Comparison of ENCODE assay signal across 9 mouse cellular contexts in genomic region chr7:109708961-109709382, GRCm38 (mm10). TPM values are rescaled to one million over a fixed set of nuclear protein-coding genes. Genes with fewer than 3 reads are reported as not detected.
DNase-seq lines count a peak whose midpoint lies in the region; ATAC-seq and TF ChIP-seq lines count a peak whose summit lies in the region.
"Had no signal": no experiment of that assay in that cellular context is flagged by ENCODE, and none has a peak within 500 bp of the region (broad histone marks: within the 10 kb centered on the region; RNA-seq: fewer than 3 reads in every experiment).

No protein-coding gene starts in this region.

- ATAC-seq in heart, embryonic 14.5 days (ENCODE audit: insufficient number of reproducible peaks, insufficient read depth, low FRiP score, low read depth): no peak
- peak; percentile 89 for ATAC-seq in limb, embryonic 14.5 days (ENCODE audit: low FRiP score, low read depth)
- no peak for ATAC-seq in megakaryocyte progenitor cell, adult 5-6 weeks (replicated peaks; ENCODE audit: poor library complexity)
- ATAC-seq in hindbrain, embryonic 12.5 days (ENCODE audit: low FRiP score): no peak

- no peak for TF ChIP-seq POLR2A in cortical plate, adult 2 months (IDR thresholded peaks at IDR 0.05; ENCODE audit: extremely low read depth, insufficient read depth, low read length)
- no peak for TF ChIP-seq POLR2A in limb, embryonic 14.5 days (IDR thresholded peaks at IDR 0.05; ENCODE audit: borderline replicate concordance, extremely low read depth, insufficient read depth, insufficient read length)

- WGBS in heart, embryonic 14.5 days: 10% methylated on average over 3 of the region's 3 CpGs
- WGBS in limb, embryonic 14.5 days: 18% methylated on average over 3 of the region's 3 CpGs
- 65% methylated on average over 3 of the region's 3 CpGs for WGBS in hindbrain, embryonic 12.5 days

- no peak for TF ChIP-seq CTCF in cortical plate, adult 2 months (IDR thresholded peaks at IDR 0.05; ENCODE audit: extremely low read depth, insufficient read depth, low read length)

- 0 out of 2 replicates have a peak overlapping the region, but pooled peaks have one; percentile 53 for H3K27ac ChIP-seq in cortical plate, adult 2 months (ENCODE audit: insufficient read depth, low read length)
- H3K27ac ChIP-seq in heart, embryonic 14.5 days (replicated peaks in 1 of 2; ENCODE audit: control insufficient read depth in 1 of 2, insufficient read depth in 1 of 2, low read depth in 2 of 2, low read length in 2 of 2): peak overlapping the region; percentile 82 to 91
- 0 out of 2 replicates have a peak overlapping the region, but pooled peaks have one; percentile 22 for H3K27ac ChIP-seq in limb, embryonic 14.5 days (replicated peaks; ENCODE audit: low read depth, low read length)
- H3K27ac ChIP-seq in hindbrain, embryonic 12.5 days: no peak overlapping the region

- no peaks in the 10 kb centered on the region for H3K27me3 ChIP-seq in heart, embryonic 14.5 days (ENCODE audit: control insufficient read depth, insufficient read depth, low read length)
- H3K27me3 ChIP-seq in limb, embryonic 14.5 days (ENCODE audit: control insufficient read depth, insufficient read depth, low read length): no peaks in the 10 kb centered on the region
- H3K27me3 ChIP-seq in hindbrain, embryonic 12.5 days: no peaks in the 10 kb centered on the region

- peaks cover 28% of the 10 kb centered on the region for H3K36me3 ChIP-seq in heart, embryonic 14.5 days (ENCODE audit: control insufficient read depth, insufficient read depth, low read length)
- peaks cover 25% of the 10 kb centered on the region for H3K36me3 ChIP-seq in limb, embryonic 14.5 days (ENCODE audit: control insufficient read depth, insufficient read depth, low read length)
- H3K36me3 ChIP-seq in hindbrain, embryonic 12.5 days: peaks cover 29% of the 10 kb centered on the region

- peaks cover 4% of the 10 kb centered on the region; the same call in 1 of the 2 replicates for H3K4me1 ChIP-seq in cortical plate, adult 2 months (ENCODE audit: control insufficient read depth, insufficient read depth, low read length)
- H3K4me1 ChIP-seq in heart, embryonic 14.5 days (ENCODE audit: control insufficient read depth in 2 of 2, insufficient read depth in 2 of 2, low read length in 2 of 2): peaks cover 15 to 35% of the 10 kb centered on the region in 2 experiments
- H3K4me1 ChIP-seq in limb, embryonic 14.5 days (ENCODE audit: control insufficient read depth, insufficient read depth, low read length): peaks cover 9% of the 10 kb centered on the region; the same call in 1 of the 2 replicates
- H3K4me1 ChIP-seq in hindbrain, embryonic 12.5 days: no peaks in the 10 kb centered on the region

- no peaks in the 10 kb centered on the region for H3K9me3 ChIP-seq in heart, embryonic 14.5 days (ENCODE audit: control insufficient read depth, low read length)
- no peaks in the 10 kb centered on the region for H3K9me3 ChIP-seq in limb, embryonic 14.5 days (ENCODE audit: control insufficient read depth, low read length)
- no peaks in the 10 kb centered on the region for H3K9me3 ChIP-seq in hindbrain, embryonic 12.5 days (replicated peaks)

- no peak overlapping the region for H3K4me2 ChIP-seq in heart, embryonic 14.5 days (ENCODE audit: low read length)
- H3K4me2 ChIP-seq in limb, embryonic 14.5 days (replicated peaks; ENCODE audit: low read depth, low read length, severe bottlenecking): no peak overlapping the region
- H3K4me2 ChIP-seq in hindbrain, embryonic 12.5 days (replicated peaks): no peak overlapping the region

- DNase-seq in Muller cell, postnatal 12 days (ENCODE audit: inconsistent ontology term): peak; percentile 90
- peak; percentile 84 for DNase-seq in limb, embryonic 14.5 days (ENCODE audit: low spot score)
- DNase-seq in right cerebral cortex, adult 18-20 months: no peak
- no peak for DNase-seq in layer of hippocampus, postnatal 14 days (ENCODE audit: low spot score in 2 of 2)

- H3K9ac ChIP-seq in heart, embryonic 14.5 days (ENCODE audit: low read length): no peak overlapping the region
- H3K9ac ChIP-seq in limb, embryonic 14.5 days (ENCODE audit: low read depth, low read length, severe bottlenecking): no peak overlapping the region
- H3K9ac ChIP-seq in hindbrain, embryonic 12.5 days: no peak overlapping the region

- no peak overlapping the region for H3K4me3 ChIP-seq in cortical plate, adult 2 months (ENCODE audit: insufficient read depth, low read length)
- H3K4me3 ChIP-seq in heart, embryonic 14.5 days (ENCODE audit: control insufficient read depth in 1 of 2, insufficient read depth in 1 of 2, low read depth in 1 of 2, low read length in 2 of 2): no peak overlapping the region
- H3K4me3 ChIP-seq in limb, embryonic 14.5 days (replicated peaks; ENCODE audit: low read length): no peak overlapping the region
- no peak overlapping the region for H3K4me3 ChIP-seq in hindbrain, embryonic 12.5 days

RNA-seq across cellular contexts. Expression of gene Akip1, which starts 5.5 kb away (rescaled TPM):
- 7.0 and 7.4 TPM in 2 replicates for polyA plus RNA-seq in cortical plate, adult 2 months (2012; rRNA removed)
- 32.3 and 33.1 TPM in 2 replicates for polyA plus RNA-seq in heart, embryonic 14.5 days (2014; fragmentation: Nextera tagmentation; extraction: Ambion mirVana)
- polyA plus RNA-seq in limb, embryonic 14.5 days (2012; rRNA removed): 20.4 and 25.5 TPM in 2 replicates
- polyA plus RNA-seq in limb, embryonic 14.5 days (2014; fragmentation: Nextera tagmentation; extraction: Ambion mirVana): 33.8 and 39.0 TPM in 2 replicates
- 55.0 and 58.3 TPM in 2 replicates for total RNA-seq in megakaryocyte progenitor cell, adult 5-6 weeks (2015)
- 31.7 and 32.2 TPM in 2 replicates for total RNA-seq in megakaryocyte progenitor cell, adult 5-6 weeks (2017)
- 1 to 10 TPM; 4.8 to 5.6 TPM for total RNA-seq in layer of hippocampus, postnatal 14 days (2021)
- polyA plus RNA-seq in hindbrain, embryonic 12.5 days (2016; fragmentation: Nextera tagmentation; extraction: Ambion mirVana): 15.4 and 18.2 TPM in 2 replicates

RNA-seq across cellular contexts. Expression of gene St5, which starts 5.6 kb away (rescaled TPM):
- 18.3 and 19.7 TPM in 2 replicates for polyA plus RNA-seq in cortical plate, adult 2 months (2012; rRNA removed)
- polyA plus RNA-seq in heart, embryonic 14.5 days (2014; fragmentation: Nextera tagmentation; extraction: Ambion mirVana): 27.7 and 29.9 TPM in 2 replicates
- polyA plus RNA-seq in limb, embryonic 14.5 days (2012; rRNA removed): 56.3 and 57.0 TPM in 2 replicates
- 45.0 and 52.1 TPM in 2 replicates for polyA plus RNA-seq in limb, embryonic 14.5 days (2014; fragmentation: Nextera tagmentation; extraction: Ambion mirVana)
- 1.6 and 4.0 TPM in 2 replicates for total RNA-seq in megakaryocyte progenitor cell, adult 5-6 weeks (2015)
- total RNA-seq in megakaryocyte progenitor cell, adult 5-6 weeks (2017): 2.0 and 2.9 TPM in 2 replicates
- total RNA-seq in layer of hippocampus, postnatal 14 days (2021): 10 to 100 TPM; 30.2 to 35.7 TPM
- polyA plus RNA-seq in hindbrain, embryonic 12.5 days (2016; fragmentation: Nextera tagmentation; extraction: Ambion mirVana): 40.3 and 45.3 TPM in 2 replicates

RNA-seq across cellular contexts. Expression of gene BC051019, which starts 14.7 kb away (rescaled TPM):
- polyA plus RNA-seq in cortical plate, adult 2 months (2012; rRNA removed): 0.19 and 0.31 TPM in 2 replicates
- polyA plus RNA-seq in heart, embryonic 14.5 days (2014; fragmentation: Nextera tagmentation; extraction: Ambion mirVana): 0.16 TPM in 1 of 2 replicates, not detected in the other
- 0.10 and 0.14 TPM in 2 replicates for polyA plus RNA-seq in limb, embryonic 14.5 days (2012; rRNA removed)
- 0.15 TPM in 2 replicates for polyA plus RNA-seq in limb, embryonic 14.5 days (2014; fragmentation: Nextera tagmentation; extraction: Ambion mirVana)
- total RNA-seq in megakaryocyte progenitor cell, adult 5-6 weeks (2015): not detected in 2 replicates
- total RNA-seq in megakaryocyte progenitor cell, adult 5-6 weeks (2017): not detected in 2 replicates
- 1 to 10 TPM in 1 of 2 experiments, not detected in 1; 1.3 TPM for total RNA-seq in layer of hippocampus, postnatal 14 days (2021)
- polyA plus RNA-seq in hindbrain, embryonic 12.5 days (2016; fragmentation: Nextera tagmentation; extraction: Ambion mirVana): 0.74 and 0.78 TPM in 2 replicates

RNA-seq across cellular contexts. Expression of gene Ascl3, which starts 22.6 kb away (rescaled TPM):
- 0.17 and 0.38 TPM in 2 replicates for polyA plus RNA-seq in cortical plate, adult 2 months (2012; rRNA removed)
- polyA plus RNA-seq in heart, embryonic 14.5 days (2014; fragmentation: Nextera tagmentation; extraction: Ambion mirVana): not detected in 2 replicates
- not detected in 2 replicates for polyA plus RNA-seq in limb, embryonic 14.5 days (2012; rRNA removed)
- polyA plus RNA-seq in limb, embryonic 14.5 days (2014; fragmentation: Nextera tagmentation; extraction: Ambion mirVana): not detected in 2 replicates
- total RNA-seq in megakaryocyte progenitor cell, adult 5-6 weeks (2015): not detected in 2 replicates
- not detected in 2 replicates for total RNA-seq in megakaryocyte progenitor cell, adult 5-6 weeks (2017)
- total RNA-seq in layer of hippocampus, postnatal 14 days (2021): not detected
- 0.47 TPM in 1 of 2 replicates, not detected in the other for polyA plus RNA-seq in hindbrain, embryonic 12.5 days (2016; fragmentation: Nextera tagmentation; extraction: Ambion mirVana)
- polyA plus RNA-seq: limb, embryonic 11.5 days had no signal

RNA-seq across cellular contexts. Expression of gene Tmem9b, which starts 43.7 kb away (rescaled TPM):
- polyA plus RNA-seq in cortical plate, adult 2 months (2012; rRNA removed): 144 and 153 TPM in 2 replicates
- 64.2 and 66.1 TPM in 2 replicates for polyA plus RNA-seq in heart, embryonic 14.5 days (2014; fragmentation: Nextera tagmentation; extraction: Ambion mirVana)
- 36.6 and 38.2 TPM in 2 replicates for polyA plus RNA-seq in limb, embryonic 14.5 days (2012; rRNA removed)
- polyA plus RNA-seq in limb, embryonic 14.5 days (2014; fragmentation: Nextera tagmentation; extraction: Ambion mirVana): 64.2 and 69.2 TPM in 2 replicates
- total RNA-seq in megakaryocyte progenitor cell, adult 5-6 weeks (2015): 40.5 and 46.5 TPM in 2 replicates
- total RNA-seq in megakaryocyte progenitor cell, adult 5-6 weeks (2017): 16.6 and 26.2 TPM in 2 replicates
- 10 to 100 TPM; 82.6 to 83.7 TPM for total RNA-seq in layer of hippocampus, postnatal 14 days (2021)
- polyA plus RNA-seq in hindbrain, embryonic 12.5 days (2016; fragmentation: Nextera tagmentation; extraction: Ambion mirVana): 62.5 and 69.9 TPM in 2 replicates

Comparison
In these comparisons a context has a peak if more than half of its experiments do, and no peak if none do; other contexts are left out.
1. DNase-seq: peak in Muller cell, postnatal 12 days (single experiment) and limb, embryonic 14.5 days (single experiment); none in right cerebral cortex, adult 18-20 months (single experiment) and layer of hippocampus, postnatal 14 days (0 of 2).